Mouse (Mus musculus) R1 (cell line): ENCODE measurements around the gene Surf2.

ENCODE experiments used
- DNase-seq: peaks from one replicate; pipeline ENCODE4 v3.0.0-alpha.2; 2018; ENCODE audit warnings: low read depth, low spot score

The Surf2 gene

GRCm38 (mm10) chr2:26915927-26916728 is at the start of gene Surf2, which contains the start of gene Surf1:
Gene Surf2, plus strand, starts transcription at chr2:26916367.
Gene Surf1, minus strand, starts transcription at chr2:26916530.
- peak; percentile 80 for DNase-seq

GRCm38 (mm10) chr2:26870666-26871065 is 45.5 kb upstream of the Surf2 start:
- peak; percentile 72 for DNase-seq

GRCm38 (mm10) chr2:26878571-26878970 is 37.6 kb upstream of the Surf2 start:
- peak; percentile 81 for DNase-seq

- peak; percentile 82 for DNase-seq
Observed at GRCm38 (mm10) chr2:26885541-26885940, 30.6 kb upstream of the Surf2 start.

- peak; percentile 81 for DNase-seq
Observed at GRCm38 (mm10) chr2:26886170-26886569, 30.0 kb upstream of the Surf2 start.

GRCm38 (mm10) chr2:26895898-26896297 is 20.3 kb upstream of the Surf2 start:
- DNase-seq: no peak

GRCm38 (mm10) chr2:26900731-26901130 is 15.4 kb upstream of the Surf2 start:
- no peak for DNase-seq

GRCm38 (mm10) chr2:26901834-26902400 is 14.2 kb upstream of the Surf2 start:
- DNase-seq: no peak

- DNase-seq: peak; percentile 99
Observed at GRCm38 (mm10) chr2:26902467-26903220, 13.5 kb upstream of the Surf2 start, which contains the start of gene Surf6. Gene Surf6, minus strand, starts transcription at chr2:26902879.

GRCm38 (mm10) chr2:26903311-26903710 is 12.9 kb upstream of the Surf2 start:
- DNase-seq: no peak

- no peak for DNase-seq
Observed at GRCm38 (mm10) chr2:26905936-26906335, 10.2 kb upstream of the Surf2 start.

- DNase-seq: no peak
Observed at GRCm38 (mm10) chr2:26906431-26906830, 9.7 kb upstream of the Surf2 start.

GRCm38 (mm10) chr2:26907109-26907508 is 9.1 kb upstream of the Surf2 start:
- DNase-seq: no peak

GRCm38 (mm10) chr2:26908710-26909386 is 7.3 kb upstream of the Surf2 start:
- no peak for DNase-seq

- no peak for DNase-seq
Observed at GRCm38 (mm10) chr2:26909387-26909784, 6.8 kb upstream of the Surf2 start.

GRCm38 (mm10) chr2:26910124-26910993 is 5.8 kb upstream of the Surf2 start, which contains the start of the genes Med22 and Rpl7a:
Gene Med22, minus strand, starts transcription at chr2:26910677.
Gene Rpl7a, plus strand, starts transcription at chr2:26910764.
- peak; percentile 97 for DNase-seq

- DNase-seq: peak; percentile 77
Observed at GRCm38 (mm10) chr2:26910994-26911765, 5.0 kb upstream of the Surf2 start.

- DNase-seq: peak; percentile 38
Observed at GRCm38 (mm10) chr2:26912253-26912770, 3.9 kb upstream of the Surf2 start.

GRCm38 (mm10) chr2:26913416-26914147 is 2.6 kb upstream of the Surf2 start:
- DNase-seq: peak; percentile 62
